Mouse (Mus musculus): ENCODE data around the gene Pmpcb.
"Not testable (repeated sequence)": the region's sequence is repeated elsewhere in the genome, so short reads cannot be mapped to it uniquely, and the experiment has no call there.

GRCm38 (mm10) chr5:21699555-21699954, 37.4 kb upstream of the Pmpcb start:
- not testable (repeated sequence) for TF ChIP-seq CTCF (IDR thresholded peaks at IDR 0.05; ENCODE audit: extremely low read depth, insufficient read length, insufficient replicate concordance, low read depth, low read length); POLR2A (IDR thresholded peaks at IDR 0.05; ENCODE audit: low read depth, low read length)
